Mouse (Mus musculus) E14TG2a.4 (cell line): ENCODE measurements at regions not wholly inside any gene's neighbourhood (a gene's known extent, or its start where the extent isn't known, plus 50 kb on each side); places are given as distances from the start of the nearest gene placed in this dataset.
A peak's percentile ranks its signal among the peaks of the same experiment; 100 is the strongest.
"Not testable (repeated sequence)": the region's sequence is repeated elsewhere in the genome, so short reads cannot be mapped to it uniquely, and the experiment has no call there.

Experiments
- H3K27me3 ChIP-seq: 2 replicates; pipeline ENCODE4 v1.6.1; 2014; ENCODE audit warnings: low read length, control low read depth; ENCODE audit not compliant: insufficient read depth
- H3K36me3 ChIP-seq: 2 replicates; pipeline ENCODE4 v1.6.1; 2014; ENCODE audit warnings: low read length, control low read depth; ENCODE audit not compliant: insufficient read depth
- H3K4me1 ChIP-seq: replicated peaks from 2 replicates; pipeline ENCODE4 v1.6.1; 2014; ENCODE audit warnings: low read depth, low read length, control low read depth
- H3K4me3 ChIP-seq: replicated peaks from 2 replicates; pipeline ENCODE4 v1.5.1; 2014; ENCODE audit warnings: mild to moderate bottlenecking, low read length
- H3K9me3 ChIP-seq: 2 replicates; pipeline ENCODE4 v1.6.1; 2014; ENCODE audit warnings: low read length, control low read depth
- CTCF ChIP-seq: conservative IDR thresholded peaks from 2 replicates; pipeline ENCODE4 v1.5.1; 2014; ENCODE audit warnings: low read length
- NANOG ChIP-seq: IDR thresholded peaks from 2 replicates; pipeline ENCODE4 v1.6.1; 2014; ENCODE audit warnings: borderline replicate concordance, low read length, mixed read lengths
- POU5F1 ChIP-seq: IDR thresholded peaks from 2 replicates; pipeline ENCODE4 v1.6.1; 2014; ENCODE audit warnings: low read length, borderline replicate concordance

GRCm38 (mm10) chr1:59417962-59418361 is 64.3 kb upstream of the Fzd7 start:
- H3K9me3 ChIP-seq = no peaks in the 10 kb centered on the region
- TF ChIP-seq CTCF = no peak
- H3K36me3 ChIP-seq = no peaks in the 10 kb centered on the region
- peaks cover 80% of the 10 kb centered on the region for H3K4me1 ChIP-seq
- H3K27me3 ChIP-seq = no peaks in the 10 kb centered on the region
- no peak overlapping the region for H3K4me3 ChIP-seq

DNA sequence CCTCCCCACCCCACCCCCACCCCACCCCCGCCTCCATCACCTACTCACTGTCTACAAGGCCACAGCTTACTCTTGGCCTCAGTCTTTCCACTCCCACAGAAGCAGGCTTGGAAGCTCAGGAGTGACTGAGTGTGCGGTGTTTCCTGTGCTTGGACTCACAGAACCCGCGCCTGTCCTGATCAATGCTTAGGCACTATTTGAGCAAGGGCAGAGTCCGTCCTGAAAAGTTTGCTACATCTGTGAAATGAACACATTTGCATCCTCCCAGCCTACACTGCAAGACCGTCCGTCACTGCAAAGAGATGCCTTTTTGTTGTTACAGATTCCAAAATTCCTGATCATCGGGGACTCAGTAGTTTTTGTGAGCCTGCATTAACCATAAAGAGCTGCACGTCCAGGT is 63.5 kb upstream of the Fzd7 start:
- no peaks in the 10 kb centered on the region for H3K27me3 ChIP-seq
- no peaks in the 10 kb centered on the region for H3K36me3 ChIP-seq
- H3K9me3 ChIP-seq = no peaks in the 10 kb centered on the region
- TF ChIP-seq POU5F1 (no peak), NANOG (no peak)
- no peak overlapping the region for H3K4me3 ChIP-seq
- H3K4me1 ChIP-seq = peaks cover 83% of the 10 kb centered on the region

DNA sequence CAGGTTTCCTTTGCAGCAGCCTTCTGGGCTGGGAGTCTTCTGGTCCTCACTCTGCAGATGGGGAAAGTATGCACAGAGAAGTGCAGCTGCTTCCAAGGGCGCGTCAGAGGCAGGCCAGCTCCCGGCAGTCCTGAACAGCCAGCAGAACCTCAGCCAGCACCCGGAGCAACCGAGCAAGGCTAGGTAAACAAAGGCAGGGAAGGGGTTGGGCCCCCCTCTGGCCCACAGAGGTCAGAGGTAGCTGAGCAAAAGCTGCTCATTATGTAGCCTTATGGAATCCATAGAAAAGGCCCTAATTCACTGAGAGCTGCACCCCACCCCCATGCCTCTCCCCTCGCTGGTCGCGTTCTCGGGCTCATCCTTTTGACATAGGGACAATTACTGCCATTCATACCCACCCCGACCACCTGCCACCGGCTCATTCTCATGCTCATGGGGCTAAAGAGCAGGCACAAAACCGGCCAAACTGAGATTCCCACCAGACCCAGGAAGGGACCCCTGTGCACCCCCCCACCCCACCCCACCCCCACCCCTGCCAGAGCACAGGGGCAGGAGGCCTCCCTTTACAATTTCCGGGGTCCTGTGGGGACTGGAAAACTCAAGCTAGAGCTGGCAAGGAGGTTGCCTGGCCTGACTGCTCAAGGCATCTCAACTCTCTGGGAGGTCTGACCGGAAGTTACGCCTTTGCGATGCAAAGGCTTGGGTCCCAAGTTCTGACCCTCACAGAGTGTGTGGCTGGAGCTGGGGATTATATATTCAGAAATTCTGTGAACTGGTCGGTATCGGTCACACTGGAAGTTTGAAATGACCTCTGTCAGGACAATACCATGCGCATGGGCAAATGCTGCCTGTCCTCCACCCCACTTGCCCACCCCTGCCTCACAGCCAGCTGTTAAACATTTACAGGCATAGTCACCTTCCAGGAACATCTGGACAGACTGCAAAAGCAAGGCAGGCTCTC is 59.0 kb upstream of the Fzd7 start:
- peak overlapping the region; percentile 50 for H3K4me3 ChIP-seq
- TF ChIP-seq NANOG = peak; percentile 68
- TF ChIP-seq CTCF = no peak
- TF ChIP-seq POU5F1 = peak; percentile 74; the same call in 1 of the 2 replicates
- H3K27me3 ChIP-seq = no peaks in the 10 kb centered on the region
- peaks cover 87% of the 10 kb centered on the region for H3K4me1 ChIP-seq
- no peaks in the 10 kb centered on the region for H3K36me3 ChIP-seq
- H3K9me3 ChIP-seq = no peaks in the 10 kb centered on the region; the same call in 1 of the 2 replicates

DNA sequence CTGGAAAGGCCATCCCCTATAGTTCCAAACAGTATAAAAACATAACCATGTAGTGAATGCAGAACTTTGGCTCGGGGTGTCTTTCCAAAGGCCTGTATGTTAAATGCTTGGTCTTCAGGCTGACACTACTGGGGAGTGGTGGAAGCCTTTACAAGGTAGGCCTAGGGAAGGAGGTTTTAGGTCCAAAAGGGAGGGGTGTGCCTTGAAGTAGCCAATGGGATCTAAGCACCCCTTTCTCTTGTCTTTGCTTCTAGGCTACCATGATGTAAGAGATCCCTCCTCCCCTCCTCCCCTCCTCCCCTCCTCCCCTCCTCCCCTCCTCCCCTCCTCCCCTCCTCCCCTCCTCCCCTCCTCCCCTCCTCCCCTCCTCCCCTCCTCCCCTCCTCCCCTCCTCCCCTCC is 56.5 kb upstream of the Fzd7 start:
- not testable (repeated sequence) for H3K27me3 ChIP-seq, H3K9me3 ChIP-seq, H3K36me3 ChIP-seq, H3K4me3 ChIP-seq
- peaks cover 80% of the 10 kb centered on the region for H3K4me1 ChIP-seq

GRCm38 (mm10) chr1:59426346-59427203 is 55.6 kb upstream of the Fzd7 start:
- no peaks in the 10 kb centered on the region for H3K27me3 ChIP-seq
- no peaks in the 10 kb centered on the region for H3K36me3 ChIP-seq
- H3K4me3 ChIP-seq = no peak overlapping the region
- TF ChIP-seq POU5F1 = no peak
- TF ChIP-seq CTCF = no peak
- TF ChIP-seq NANOG = no peak
- peaks cover 79% of the 10 kb centered on the region for H3K4me1 ChIP-seq
- H3K9me3 ChIP-seq = no peaks in the 10 kb centered on the region; the same call in 1 of the 2 replicates

- Histone ChIP-seq H3K4me1 (peaks cover 73% of the 10 kb centered on the region), H3K4me3 (no peak overlapping the region)
- no peak for TF ChIP-seq NANOG
- no peak for TF ChIP-seq POU5F1
- no peak for TF ChIP-seq CTCF
Measured at GRCm38 (mm10) chr1:59427204-59427557, 55.0 kb upstream of the Fzd7 start.

GRCm38 (mm10) chr1:59429289-59429688 is 52.9 kb upstream of the Fzd7 start:
- TF ChIP-seq NANOG (no peak), CTCF (no peak), POU5F1 (no peak)
- no peaks in the 10 kb centered on the region for H3K36me3 ChIP-seq

More at GRCm38 (mm10) chr1:59427204-59427557, 55.0 kb upstream of the Fzd7 start:
- Histone ChIP-seq H3K36me3 (no peaks in the 10 kb centered on the region), H3K27me3 (no peaks in the 10 kb centered on the region), H3K9me3 (no peaks in the 10 kb centered on the region; the same call in 1 of the 2 replicates)

DNA sequence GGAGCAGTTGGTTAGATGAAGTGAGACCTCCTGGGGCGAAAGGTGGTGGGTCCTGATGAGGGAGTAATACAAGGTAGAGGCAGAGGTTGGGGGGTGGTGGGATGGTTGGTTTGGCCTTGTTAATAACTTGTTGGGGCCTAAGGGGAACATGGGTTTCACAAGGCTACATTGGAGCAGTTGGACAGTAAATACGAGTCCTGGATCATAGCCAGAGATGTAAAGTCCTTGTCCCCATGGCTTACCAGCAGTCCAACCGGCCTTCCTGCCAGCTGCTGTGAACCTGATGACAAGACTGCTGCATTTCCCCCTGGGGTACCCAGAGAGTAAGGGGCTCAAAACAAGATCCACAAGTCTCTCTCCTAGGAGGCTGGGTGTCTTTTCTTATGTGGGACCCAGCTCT is 52.0 kb upstream of the Fzd7 start:
- Histone ChIP-seq H3K4me1 (peaks cover 74% of the 10 kb centered on the region), H3K27me3 (no peaks in the 10 kb centered on the region), H3K36me3 (no peaks in the 10 kb centered on the region), H3K9me3 (no peaks in the 10 kb centered on the region), H3K4me3 (no peak overlapping the region)
- TF ChIP-seq NANOG (no peak), CTCF (no peak), POU5F1 (no peak)

More at GRCm38 (mm10) chr1:59429289-59429688, 52.9 kb upstream of the Fzd7 start:
- Histone ChIP-seq H3K4me1 (peaks cover 76% of the 10 kb centered on the region), H3K4me3 (no peak overlapping the region), H3K27me3 (no peaks in the 10 kb centered on the region), H3K9me3 (no peaks in the 10 kb centered on the region; the same call in 1 of the 2 replicates)
